In the genomic region with DNA sequence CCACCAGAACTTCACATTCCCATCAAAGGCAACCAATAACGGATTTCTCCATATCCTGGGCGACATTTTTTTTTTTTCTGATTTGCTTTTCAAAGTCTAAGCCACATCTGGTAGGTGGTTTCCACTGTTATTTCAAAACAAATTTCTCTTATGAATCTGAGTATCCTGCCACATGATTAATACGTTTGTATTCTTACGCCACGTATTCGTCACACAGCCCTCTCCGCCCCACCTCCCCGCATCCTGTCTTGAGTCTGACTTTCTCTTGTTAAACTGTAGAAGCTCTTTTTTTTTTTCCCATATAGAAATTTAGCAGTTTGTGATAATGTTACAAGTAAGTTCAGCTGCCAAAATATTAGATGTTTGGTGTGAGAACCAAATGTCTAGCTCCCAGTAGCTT, we compare ENCODE assay signal across 30 mouse cellular contexts. TPM values are rescaled to one million over a fixed set of nuclear protein-coding genes. Genes with fewer than 3 reads are reported as not detected.
DNase-seq lines count a peak whose midpoint lies in the region; ATAC-seq and TF ChIP-seq lines count a peak whose summit lies in the region.
"Had no signal": no experiment of that assay in that cellular context is flagged by ENCODE, and none has a peak within 500 bp of the region (broad histone marks: within the 10 kb centered on the region; RNA-seq: fewer than 3 reads in every experiment).

No protein-coding gene starts in this region.

- H3K4me2 ChIP-seq in lung, postnatal 0 days (replicated peaks; ENCODE audit: low read depth, low read length) = no peak overlapping the region
- H3K4me2 ChIP-seq: forebrain, embryonic 13.5 days; heart, embryonic 11.5 days; hindbrain, embryonic 12.5 days; limb, embryonic 12.5 days; liver, embryonic 12.5 days; midbrain, embryonic 11.5 days had no signal

- DNase-seq in heart, adult 11 months = peak; percentile 28
- DNase-seq in heart, embryonic 10.5 days (ENCODE audit: low spot score) = no peak
- DNase-seq in naive thymus-derived CD4-positive, alpha-beta T cell, adult 2 months (ENCODE audit: low read depth) = peak; percentile 11
- no peak for DNase-seq in urinary bladder, postnatal 25 days (ENCODE audit: low spot score)
- no peak for DNase-seq in lung, postnatal 0 days (ENCODE audit: low spot score)
- no peak for DNase-seq in ovary, postnatal 14 days (ENCODE audit: low spot score)
- DNase-seq: adrenal gland, postnatal 36 days; cerebellum, adult 8-10 months; cerebellum, postnatal 25 days; gastrocnemius, postnatal 10 days; heart, postnatal 36 days; kidney, adult 9 months; kidney, postnatal 25 days; liver, postnatal 0 days; right cerebral cortex, adult 18-20 months; right cerebral cortex, postnatal 4 days; thymus, adult 2 months; thymus, postnatal 36 days had no signal

- TF ChIP-seq EP300 in lung, postnatal 0 days (IDR thresholded peaks at IDR 0.05) = no peak

- H3K36me3 ChIP-seq in heart, embryonic 10.5 days = no peaks in the 10 kb centered on the region
- no peaks in the 10 kb centered on the region for H3K36me3 ChIP-seq in lung, postnatal 0 days (ENCODE audit: insufficient read depth, low read length)
- H3K36me3 ChIP-seq: G1E; hindbrain, embryonic 12.5 days; limb, embryonic 12.5 days; liver, embryonic 12.5 days had no signal

- H3K9me3 ChIP-seq in heart, embryonic 10.5 days = no peaks in the 10 kb centered on the region
- no peaks in the 10 kb centered on the region for H3K9me3 ChIP-seq in lung, postnatal 0 days (ENCODE audit: low read length)
- H3K9me3 ChIP-seq: forebrain, embryonic 13.5 days; G1E; hindbrain, embryonic 12.5 days; limb, embryonic 12.5 days; liver, embryonic 12.5 days had no signal

- no peak overlapping the region for H3K9ac ChIP-seq in lung, postnatal 0 days (replicated peaks; ENCODE audit: low read depth)
- H3K9ac ChIP-seq: forebrain, embryonic 13.5 days; hindbrain, embryonic 12.5 days; limb, embryonic 12.5 days; liver, embryonic 12.5 days; liver, postnatal 0 days had no signal

- no peaks in the 10 kb centered on the region for H3K4me1 ChIP-seq in heart, embryonic 10.5 days
- no peaks in the 10 kb centered on the region for H3K4me1 ChIP-seq in lung, postnatal 0 days (ENCODE audit: insufficient read depth, low read depth, low read length)
- H3K4me1 ChIP-seq: forebrain, embryonic 13.5 days; hindbrain, embryonic 12.5 days; limb, embryonic 12.5 days had no signal

- TF ChIP-seq CTCF in lung, postnatal 0 days (IDR thresholded peaks at IDR 0.05) = no peak

- WGBS in heart, embryonic 10.5 days = 90% methylated on average over 8 of the region's 8 CpGs
- 79% methylated on average over 8 of the region's 8 CpGs for WGBS in lung, postnatal 0 days

- no peak overlapping the region for H3K4me3 ChIP-seq in heart, embryonic 10.5 days
- no peak overlapping the region for H3K4me3 ChIP-seq in lung, postnatal 0 days (ENCODE audit: low read depth, low read length)
- H3K4me3 ChIP-seq: forebrain, embryonic 13.5 days; hindbrain, embryonic 12.5 days; left cerebral cortex, adult 2 months; limb, embryonic 12.5 days; liver, embryonic 12.5 days had no signal

- no peaks in the 10 kb centered on the region for H3K27me3 ChIP-seq in heart, embryonic 10.5 days (ENCODE audit: insufficient read depth, poor library complexity, severe bottlenecking)
- H3K27me3 ChIP-seq in lung, postnatal 0 days (replicated peaks; ENCODE audit: insufficient read depth, low read length) = no peaks in the 10 kb centered on the region
- H3K27me3 ChIP-seq: forebrain, embryonic 13.5 days; hindbrain, embryonic 12.5 days; limb, embryonic 12.5 days; liver, embryonic 12.5 days had no signal

- no peak overlapping the region for H3K27ac ChIP-seq in heart, embryonic 10.5 days
- no peak overlapping the region for H3K27ac ChIP-seq in lung, postnatal 0 days (ENCODE audit: low read length)
- H3K27ac ChIP-seq: forebrain, embryonic 13.5 days; hindbrain, embryonic 12.5 days; hindbrain, postnatal 0 days; left cerebral cortex, adult 2 months; limb, embryonic 12.5 days; liver, embryonic 12.5 days had no signal

- ATAC-seq in activated CD4-positive, CD25-positive, alpha-beta regulatory T cell, adult 4 months = peak; percentile 87
- ATAC-seq in inflammation-experienced regulatory T-cells, adult 6 months = peak; percentile 94
- ATAC-seq in lung, postnatal 0 days = no peak
- ATAC-seq: forebrain, embryonic 13.5 days; hindbrain, postnatal 0 days; intestine, postnatal 0 days; liver, embryonic 12.5 days; liver, postnatal 0 days had no signal

RNA-seq across cellular contexts. Expression of a gene that starts 33.7 kb away (rescaled TPM):
- 0.30 TPM in 2 replicates for polyA plus RNA-seq in heart, embryonic 10.5 days (2016; fragmentation: Nextera tagmentation; extraction: Ambion mirVana)
- 10 to 100 TPM; 45.6 to 47.4 TPM for polyA plus RNA-seq in activated CD4-positive, CD25-positive, alpha-beta regulatory T cell, adult 4 months (2017; shearing (Covaris generic))
- polyA plus RNA-seq in inflammation-experienced regulatory T-cells, adult 6 months (2017; shearing (Covaris generic)) = 10 to 100 TPM; 31.6 to 68.0 (median 48.2) TPM
- polyA plus RNA-seq in lung, postnatal 0 days (2015; fragmentation: Nextera tagmentation; extraction: Ambion mirVana) = 1.9 and 2.6 TPM in 2 replicates
- polyA plus RNA-seq: G1E had no signal

Comparison
In these comparisons a context has a peak if more than half of its experiments do, and no peak if none do; other contexts are left out.
1. DNase-seq: peak in heart, adult 11 months (single experiment) and naive thymus-derived CD4-positive, alpha-beta T cell, adult 2 months (single experiment); none in heart, embryonic 10.5 days (single experiment), urinary bladder, postnatal 25 days (single experiment), lung, postnatal 0 days (single experiment) and ovary, postnatal 14 days (single experiment).